Mouse (Mus musculus) liver, embryonic 11.5 days (tissue): ENCODE measurements around the gene Tex22. TPM values are rescaled to one million over a fixed set of nuclear protein-coding genes. Genes with fewer than 3 reads are reported as not detected.

Source experiments
- ATAC-seq: fragments of 200-750 bp; cut with Nextera tagmentation; replicated peaks from 2 replicates; pipeline ENCODE4 v1.8.0; 2017; ENCODE audit warnings: moderate number of reproducible peaks, mild to moderate bottlenecking, moderate TSS enrichment, moderate library complexity; ENCODE audit not compliant: low FRiP score
- DNase-seq: peaks from one replicate; pipeline ENCODE4 v3.0.0-alpha.2; 2017; ENCODE audit warnings: low spot score
- H3K27ac ChIP-seq: fragments of 300-500 bp; sonication (generic); 2 replicates; pipeline ENCODE4 v1.5.1; 2014; ENCODE audit warnings: mild to moderate bottlenecking, low read depth, low read length, control low read depth
- H3K27me3 ChIP-seq: fragments of 300-500 bp; sonication (generic); replicated peaks from 2 replicates; pipeline ENCODE4 v1.6.1; 2014; ENCODE audit warnings: low read length, mixed read lengths; ENCODE audit not compliant: control insufficient read depth, insufficient read depth
- H3K36me3 ChIP-seq: fragments of 300-500 bp; sonication (generic); 2 replicates; pipeline ENCODE4 v1.6.1; 2014; ENCODE audit warnings: mild to moderate bottlenecking, low read length, moderate library complexity, mixed read lengths; ENCODE audit not compliant: control insufficient read depth, insufficient read depth
- H3K4me1 ChIP-seq: fragments of 300-500 bp; sonication (generic); replicated peaks from 2 replicates; pipeline ENCODE4 v1.6.1; 2014; ENCODE audit warnings: low read length, mixed read lengths; ENCODE audit not compliant: control insufficient read depth, insufficient read depth
- H3K4me2 ChIP-seq: fragments of 300-500 bp; sonication (generic); 2 replicates; pipeline ENCODE4 v1.6.1; 2014; ENCODE audit warnings: mild to moderate bottlenecking, control low read depth, moderate library complexity
- H3K4me3 ChIP-seq: fragments of 300-500 bp; sonication (generic); 2 replicates; pipeline ENCODE4 v1.5.1; 2014; ENCODE audit warnings: low read depth, low read length, control low read depth
- H3K9ac ChIP-seq: fragments of 300-500 bp; sonication (generic); 2 replicates; pipeline ENCODE4 v1.6.1; 2014; ENCODE audit warnings: low read depth, low read length, control low read depth
- H3K9me3 ChIP-seq: fragments of 300-500 bp; sonication (generic); 2 replicates; pipeline ENCODE4 v1.6.1; 2016; ENCODE audit warnings: low read length, inconsistent platforms, mixed read lengths; ENCODE audit not compliant: control insufficient read depth
- WGBS: fragments of 180-500 bp; shearing (Covaris S2); extraction: QIAGEN DNeasy Blood & Tissue Kit; methylation state at CpG from one replicate; pipeline ENCODE4 v1.1.7; 2014; 5-methylcytosine and 5-hydroxymethylcytosine counted together
- polyA plus RNA-seq: library from polyadenylated mRNA; unstranded; fragments of >200 nt; fragmentation: Nextera tagmentation; extraction: Ambion mirVana; gene quantifications from 2 replicates; pipeline ENCODE4 v1.2.1, GENCODE M21; 2014

Tex22 gene
- polyA plus RNA-seq, 1 experiment from 2014 or later, result not detected

DNA sequence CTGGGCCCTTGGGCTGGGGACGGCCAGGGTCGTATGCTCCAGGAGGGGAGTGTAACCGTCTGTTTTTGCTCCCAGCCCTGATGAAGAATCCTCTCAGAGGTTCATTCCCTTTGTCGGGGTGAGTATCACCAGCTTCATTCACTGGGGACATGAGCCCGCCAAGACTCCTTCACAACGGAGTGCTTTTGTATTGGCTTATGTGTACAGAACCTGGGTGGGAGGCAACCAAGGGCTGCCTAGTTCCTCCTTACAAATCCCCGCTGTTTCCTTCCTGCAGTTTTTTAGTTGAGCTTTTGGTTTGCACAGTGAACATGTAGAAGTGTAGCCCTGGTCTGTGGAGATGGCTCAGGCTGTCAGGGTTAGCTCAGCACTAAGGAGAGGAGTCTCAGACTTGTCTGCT is 6.3 kb upstream of the Tex22 start:
- Histone ChIP-seq H3K4me2 (no peak overlapping the region), H3K27me3 (no peaks in the 10 kb centered on the region), H3K27ac (no peak overlapping the region), H3K9me3 (no peaks in the 10 kb centered on the region), H3K9ac (no peak overlapping the region), H3K4me1 (no peaks in the 10 kb centered on the region), H3K4me3 (no peak overlapping the region), H3K36me3 (peaks cover 13% of the 10 kb centered on the region)
- 87% methylated on average over 7 of the region's 7 CpGs for WGBS
- DNase-seq (no peak), ATAC-seq (no peak)

DNA sequence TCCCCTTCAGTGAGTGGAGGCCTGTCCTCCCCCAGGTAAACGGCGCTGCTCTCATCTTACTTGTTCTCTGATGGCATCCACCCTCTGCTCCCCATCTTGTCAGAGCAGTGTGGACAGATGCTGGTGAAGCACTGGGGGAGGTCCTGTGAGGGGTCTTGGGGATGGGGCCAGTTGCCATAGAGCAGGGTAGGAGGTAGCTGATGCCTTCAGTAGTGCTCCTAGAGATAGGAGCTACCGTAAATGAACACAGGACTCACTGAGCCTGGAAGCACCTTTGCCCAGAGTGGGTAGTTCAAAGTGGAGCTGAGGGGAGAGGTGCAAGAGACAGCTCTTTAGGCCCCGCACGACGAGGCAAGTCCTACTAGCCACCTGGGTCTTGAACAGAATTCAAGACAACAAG is 4.9 kb upstream of the Tex22 start:
- no peaks in the 10 kb centered on the region for H3K27me3 ChIP-seq
- H3K4me1 ChIP-seq, result peaks cover 7% of the 10 kb centered on the region
- no peak overlapping the region for H3K27ac ChIP-seq
- no peak overlapping the region for H3K4me2 ChIP-seq
- H3K9ac ChIP-seq, result no peak overlapping the region
- DNase-seq (no peak), ATAC-seq (no peak)
- peaks cover 13% of the 10 kb centered on the region for H3K36me3 ChIP-seq
- H3K9me3 ChIP-seq, result no peaks in the 10 kb centered on the region
- H3K4me3 ChIP-seq, result no peak overlapping the region
- 87% methylated on average over 6 of the region's 6 CpGs for WGBS

DNA sequence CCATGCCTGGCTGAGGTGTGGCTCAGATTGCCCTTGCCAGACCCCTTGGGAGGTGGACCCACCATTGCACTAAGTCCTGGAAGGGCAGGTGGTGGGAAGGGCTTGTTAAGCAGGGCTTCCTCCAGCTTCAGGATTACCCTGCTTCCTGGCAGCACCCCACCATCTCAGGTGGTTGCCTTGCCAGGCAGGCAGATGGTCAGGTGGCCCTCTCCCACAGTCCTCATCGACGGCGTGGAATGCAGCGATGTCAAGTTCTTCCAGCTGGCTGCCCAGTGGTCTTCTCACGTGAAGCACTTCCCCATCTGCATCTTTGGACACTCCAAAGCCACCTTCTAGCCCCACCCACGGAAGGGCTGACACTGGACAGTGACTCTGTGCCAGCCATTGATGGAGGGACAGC is 3.0 kb upstream of the Tex22 start:
- DNase-seq (no peak), ATAC-seq (no peak)
- H3K9ac ChIP-seq, result no peak overlapping the region
- no peaks in the 10 kb centered on the region for H3K9me3 ChIP-seq
- 82% methylated on average over 6 of the region's 6 CpGs for WGBS
- no peak overlapping the region for H3K4me3 ChIP-seq
- peaks cover 18% of the 10 kb centered on the region for H3K4me1 ChIP-seq
- H3K27ac ChIP-seq, result no peak overlapping the region
- H3K4me2 ChIP-seq, result no peak overlapping the region
- no peaks in the 10 kb centered on the region for H3K27me3 ChIP-seq
- peaks cover 11% of the 10 kb centered on the region for H3K36me3 ChIP-seq

DNA sequence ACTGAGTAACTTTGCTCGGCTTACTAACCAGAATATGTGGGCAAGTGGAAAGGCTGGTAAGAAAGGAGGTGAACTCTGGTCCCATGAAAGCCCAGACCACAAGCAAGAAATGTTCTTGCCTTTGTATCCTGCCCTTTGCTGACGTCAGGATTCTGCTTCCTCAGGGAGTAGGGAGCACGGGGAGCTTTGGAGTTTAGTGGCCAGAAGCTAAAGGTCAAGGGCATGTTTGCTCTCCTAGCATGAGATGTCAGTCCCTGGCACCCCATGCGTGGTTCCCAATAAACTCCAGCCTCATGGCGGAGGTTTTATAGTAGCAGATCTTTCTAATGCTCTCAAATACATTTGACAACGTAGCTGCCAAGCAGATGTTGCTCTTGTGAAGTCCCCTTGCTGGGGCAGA is 2.5 kb upstream of the Tex22 start:
- WGBS, result 72% methylated on average over 6 of the region's 6 CpGs
- DNase-seq (no peak), ATAC-seq (no peak)
- H3K4me1 ChIP-seq, result peaks cover 18% of the 10 kb centered on the region
- no peak overlapping the region for H3K9ac ChIP-seq
- no peaks in the 10 kb centered on the region for H3K9me3 ChIP-seq
- H3K27ac ChIP-seq, result no peak overlapping the region
- H3K27me3 ChIP-seq, result no peaks in the 10 kb centered on the region
- H3K36me3 ChIP-seq, result peaks cover 11% of the 10 kb centered on the region
- H3K4me2 ChIP-seq, result no peak overlapping the region
- no peak overlapping the region for H3K4me3 ChIP-seq

DNA sequence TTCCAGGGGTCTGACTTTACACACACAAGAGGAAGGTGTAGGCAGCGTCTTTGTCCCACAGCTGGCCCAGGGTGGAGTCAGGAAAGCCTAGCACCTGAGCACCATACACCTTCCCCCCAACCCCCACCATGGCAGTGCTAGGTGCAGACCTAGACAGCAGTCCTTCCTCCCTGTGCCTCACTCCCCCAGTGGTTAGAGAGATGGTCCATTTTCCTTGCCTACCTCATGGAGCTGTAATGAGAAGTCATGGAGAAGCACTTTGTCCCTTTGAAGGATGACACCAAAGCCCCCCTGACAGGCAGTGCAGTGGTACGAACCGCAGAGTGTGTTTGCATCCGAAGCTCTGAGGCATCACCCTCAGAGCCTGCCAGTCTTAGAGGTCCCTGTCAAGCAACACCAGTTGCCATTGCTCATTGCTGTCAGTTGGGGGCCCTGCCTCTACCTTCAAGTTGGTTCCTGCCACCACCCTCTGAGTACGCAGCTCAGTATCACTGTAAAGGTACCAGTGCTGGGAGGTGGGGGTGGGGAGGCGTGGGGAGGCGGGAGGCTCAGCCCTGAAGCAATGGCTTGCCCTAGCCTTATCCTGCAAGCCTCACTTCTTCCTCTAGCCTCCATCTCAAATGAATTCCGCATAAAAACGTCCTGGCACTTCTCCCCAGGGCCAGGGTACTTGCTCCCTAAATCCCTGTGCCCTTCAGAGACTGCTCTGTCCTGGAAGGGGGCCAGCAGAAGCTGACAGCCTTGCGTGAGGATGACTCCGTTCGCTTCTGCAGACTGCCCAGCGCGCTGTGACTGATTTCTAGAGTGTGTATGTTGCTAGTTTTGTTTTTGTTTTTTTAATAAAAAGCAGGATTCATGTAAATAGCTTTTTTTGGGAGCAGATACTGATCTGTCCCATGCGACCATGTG is 628 bp upstream of the Tex22 start:
- WGBS, result 15% methylated on average over 15 of the region's 15 CpGs
- peak overlapping the region; percentile 54 for H3K4me3 ChIP-seq
- H3K36me3 ChIP-seq, result peaks cover 11% of the 10 kb centered on the region
- H3K9me3 ChIP-seq, result no peaks in the 10 kb centered on the region
- H3K9ac ChIP-seq, result peak overlapping the region; percentile 55
- peak overlapping the region; percentile 93 for H3K4me2 ChIP-seq
- ATAC-seq (peak; percentile 44), DNase-seq (peak; percentile 55)
- H3K27ac ChIP-seq, result no peak overlapping the region
- peaks cover 18% of the 10 kb centered on the region for H3K4me1 ChIP-seq
- no peaks in the 10 kb centered on the region for H3K27me3 ChIP-seq

DNA sequence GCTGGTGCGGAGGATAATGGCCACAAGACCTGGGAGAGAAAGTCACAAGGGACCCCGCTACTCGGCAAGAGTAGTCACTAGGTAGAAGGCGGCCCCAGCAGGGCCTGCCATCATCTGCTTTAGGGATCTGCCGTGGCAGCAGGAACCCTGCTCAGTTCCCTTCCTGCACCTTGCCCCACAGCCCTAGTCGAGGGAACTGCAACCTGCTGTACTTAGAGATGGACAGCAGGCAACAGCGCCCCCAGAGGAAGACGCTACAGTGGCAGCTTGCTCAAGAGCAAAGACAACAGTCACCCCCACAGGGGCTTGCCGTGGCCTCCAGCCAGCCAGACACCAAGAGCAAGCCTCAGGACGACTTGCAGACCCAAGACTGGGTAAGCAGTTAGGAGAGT is 757 bp downstream of the Tex22 start:
- DNase-seq, result peak; percentile 86
- peak; percentile 81 for ATAC-seq
- Histone ChIP-seq H3K27me3 (no peaks in the 10 kb centered on the region), H3K4me1 (peaks cover 18% of the 10 kb centered on the region), H3K9ac (peak overlapping the region; percentile 55), H3K27ac (peak overlapping the region; percentile 66), H3K4me3 (peak overlapping the region; percentile 54), H3K4me2 (peak overlapping the region; percentile 93), H3K9me3 (no peaks in the 10 kb centered on the region), H3K36me3 (peaks cover 6% of the 10 kb centered on the region)
- WGBS, result 5% methylated on average over 10 of the region's 10 CpGs

DNA sequence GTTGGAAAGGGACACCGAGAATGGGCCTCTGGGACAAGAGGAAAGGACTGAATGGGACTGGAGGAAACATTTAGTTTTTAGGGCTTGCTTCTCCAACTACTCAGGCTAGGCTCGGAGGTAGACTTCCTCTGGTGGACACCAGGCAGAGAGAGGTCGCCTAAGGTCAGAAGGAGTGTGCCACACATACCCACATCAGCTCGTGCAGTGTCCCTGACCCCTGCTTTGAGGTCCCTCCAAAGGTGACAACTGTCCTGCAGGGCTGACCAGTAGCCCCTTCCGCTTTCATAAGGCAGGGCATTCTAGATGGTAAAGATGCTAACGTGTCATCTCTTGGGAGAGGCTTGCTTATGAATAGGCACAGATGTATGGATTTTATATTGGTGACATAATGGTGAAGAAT is 1.2 kb downstream of the Tex22 start:
- H3K36me3 ChIP-seq, result peaks cover 4% of the 10 kb centered on the region; the same call in 1 of the 2 replicates
- ATAC-seq, result peak; percentile 1; the same call in 1 of the 2 replicates
- no peak overlapping the region for H3K4me3 ChIP-seq
- no peak for DNase-seq
- 51% methylated on average over 6 of the region's 6 CpGs for WGBS
- H3K4me2 ChIP-seq, result peak overlapping the region; percentile 93
- no peak overlapping the region; the same call in 1 of the 2 replicates for H3K27ac ChIP-seq
- no peaks in the 10 kb centered on the region for H3K9me3 ChIP-seq
- H3K4me1 ChIP-seq, result peaks cover 18% of the 10 kb centered on the region
- H3K9ac ChIP-seq, result peak overlapping the region; percentile 55
- H3K27me3 ChIP-seq, result no peaks in the 10 kb centered on the region

DNA sequence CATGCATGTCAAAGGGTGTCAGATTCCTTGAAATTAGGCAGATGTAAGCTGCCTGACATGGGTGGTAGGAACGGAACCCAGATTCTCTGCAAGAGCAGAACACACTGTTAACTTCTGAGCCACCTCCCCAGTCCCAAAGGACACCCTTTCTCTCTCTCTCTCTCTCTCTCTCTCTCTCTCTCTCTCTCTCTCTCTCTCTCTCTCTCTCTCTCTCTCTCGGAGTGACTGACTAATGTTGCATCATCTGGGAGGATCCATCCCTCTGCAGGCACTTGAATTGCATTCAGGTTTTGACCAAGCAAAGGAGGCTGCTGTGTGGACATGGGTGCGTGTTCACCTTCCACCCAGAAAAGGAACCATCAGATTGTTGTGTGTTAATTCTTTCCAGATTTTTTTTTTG is 13.0 kb downstream of the Tex22 start:
- Histone ChIP-seq H3K4me1 (no peaks in the 10 kb centered on the region), H3K27me3 (peaks cover 6% of the 10 kb centered on the region), H3K36me3 (no peaks in the 10 kb centered on the region), H3K4me2 (no peak overlapping the region), H3K9ac (no peak overlapping the region), H3K27ac (no peak overlapping the region), H3K9me3 (no peaks in the 10 kb centered on the region), H3K4me3 (no peak overlapping the region)
- WGBS, result 68% methylated on average over 3 of the region's 3 CpGs
- ATAC-seq (no peak), DNase-seq (no peak)

DNA sequence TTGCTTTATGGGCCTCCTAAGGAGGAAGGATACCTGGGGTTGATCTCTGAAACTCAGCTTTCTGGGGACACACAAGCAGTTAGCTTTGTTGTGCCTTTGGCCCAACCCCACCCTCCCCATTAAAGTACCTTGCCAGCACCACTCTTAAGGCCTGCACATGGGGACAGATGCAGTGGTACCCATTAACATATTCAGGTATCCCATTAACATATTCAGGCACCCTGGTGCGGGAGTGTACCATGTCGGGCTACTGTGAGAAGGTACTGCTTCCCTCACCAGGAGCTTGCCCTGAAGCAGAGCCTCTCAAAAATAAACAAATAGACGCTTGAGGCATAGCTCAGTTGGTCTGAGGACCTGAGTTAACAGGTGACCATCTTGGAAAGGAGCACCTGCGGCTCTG is 13.7 kb downstream of the Tex22 start:
- no peak overlapping the region for H3K27ac ChIP-seq
- 36% methylated on average over 4 of the region's 4 CpGs for WGBS
- DNase-seq (no peak), ATAC-seq (no peak)
- H3K4me2 ChIP-seq, result no peak overlapping the region
- H3K4me1 ChIP-seq, result no peaks in the 10 kb centered on the region
- H3K9me3 ChIP-seq, result no peaks in the 10 kb centered on the region
- no peaks in the 10 kb centered on the region for H3K36me3 ChIP-seq
- no peak overlapping the region for H3K9ac ChIP-seq
- H3K4me3 ChIP-seq, result no peak overlapping the region
- peaks cover 6% of the 10 kb centered on the region for H3K27me3 ChIP-seq
